Mouse (Mus musculus) kidney, adult 2 months (tissue): ENCODE data around the gene C1qtnf6.

Experiments
- CTCF ChIP-seq: fragments of 200-500 bp; conservative IDR thresholded peaks from 2 replicates; pipeline ENCODE4 v1.5.1; 2011; ENCODE audit warnings: low read depth, mild to moderate bottlenecking, control low read depth, low read length, moderate library complexity, mixed read lengths; ENCODE audit not compliant: insufficient read depth, insufficient read length
- POLR2A ChIP-seq: fragments of 200-500 bp; IDR thresholded peaks from one replicate; pipeline ENCODE4 v1.6.1; 2011; ENCODE audit warnings: low read depth, low read length, control low read depth

DNA sequence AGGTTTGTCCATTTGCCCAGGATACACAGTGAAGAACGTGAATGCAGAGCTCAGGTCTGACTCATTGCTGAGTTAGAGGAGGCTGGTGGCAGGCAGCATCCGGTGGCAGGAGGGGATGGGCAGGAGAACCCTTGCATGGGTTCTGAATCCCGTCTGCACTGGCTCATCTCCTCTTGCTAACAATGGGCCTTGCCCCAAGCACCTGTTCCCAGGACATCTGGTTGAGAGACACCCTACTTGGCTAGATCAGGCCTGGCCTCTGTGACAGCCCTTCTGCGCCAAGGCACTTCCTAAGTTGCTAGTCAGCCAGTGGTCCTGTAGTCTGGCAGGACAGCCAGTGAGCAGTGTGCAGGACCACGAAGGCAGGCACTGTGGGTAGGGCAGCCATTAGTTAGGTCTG, 51.7 kb downstream of the C1qtnf6 start:
- TF ChIP-seq CTCF (no peak), POLR2A (no peak)
